Mouse (Mus musculus): ENCODE results near the gene Slc19a2. TPM values are rescaled to one million over a fixed set of nuclear protein-coding genes. Genes with fewer than 3 reads are reported as not detected.

The Slc19a2 gene
- polyA plus RNA-seq, 1 experiment: 8.2 TPM

DNA sequence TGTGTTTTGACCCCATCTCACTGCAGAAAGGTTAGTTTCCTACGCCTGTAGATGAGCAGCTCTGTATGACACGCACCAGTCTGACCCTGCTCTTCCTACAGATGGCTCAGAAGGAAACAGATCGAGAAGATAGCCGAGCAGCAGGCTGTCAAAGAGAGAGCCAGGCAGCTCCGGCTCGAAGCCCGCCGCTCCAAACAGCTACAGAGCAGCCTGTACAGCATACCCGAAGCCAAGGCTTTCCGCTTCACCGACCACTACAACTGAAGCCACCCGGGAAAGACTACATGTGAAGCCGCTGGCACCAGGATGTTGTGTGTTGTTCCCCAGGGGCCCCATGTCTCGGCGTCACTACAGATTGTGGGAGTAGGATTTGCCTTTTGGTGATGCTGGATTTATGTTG, 38.6 kb downstream of the Slc19a2 start:
- WGBS: 88% methylated on average over 15 of the region's 15 CpGs
- H3K27me3 ChIP-seq (ENCODE audit: control insufficient read depth, insufficient read depth, low read length): no peaks in the 10 kb centered on the region
- peaks cover 21% of the 10 kb centered on the region for H3K36me3 ChIP-seq (ENCODE audit: control insufficient read depth, insufficient read depth, low read length)
- H3K4me3 ChIP-seq (ENCODE audit: control insufficient read depth, insufficient read depth, low read length): no peak overlapping the region
- H3K4me1 ChIP-seq (replicated peaks; ENCODE audit: control insufficient read depth, insufficient read depth, low read length): no peaks in the 10 kb centered on the region
- DNase-seq: no peak
- TF ChIP-seq POLR2A (IDR thresholded peaks at IDR 0.05; ENCODE audit: control insufficient read depth, extremely low read depth, insufficient read depth, low read length, poor library complexity) (no peak), CTCF (IDR thresholded peaks at IDR 0.05; ENCODE audit: borderline replicate concordance, control insufficient read depth, extremely low read depth, insufficient read depth, low read length, poor library complexity) (no peak)
- no peak overlapping the region for H3K27ac ChIP-seq (ENCODE audit: control insufficient read depth, insufficient read depth, low read length)

DNA sequence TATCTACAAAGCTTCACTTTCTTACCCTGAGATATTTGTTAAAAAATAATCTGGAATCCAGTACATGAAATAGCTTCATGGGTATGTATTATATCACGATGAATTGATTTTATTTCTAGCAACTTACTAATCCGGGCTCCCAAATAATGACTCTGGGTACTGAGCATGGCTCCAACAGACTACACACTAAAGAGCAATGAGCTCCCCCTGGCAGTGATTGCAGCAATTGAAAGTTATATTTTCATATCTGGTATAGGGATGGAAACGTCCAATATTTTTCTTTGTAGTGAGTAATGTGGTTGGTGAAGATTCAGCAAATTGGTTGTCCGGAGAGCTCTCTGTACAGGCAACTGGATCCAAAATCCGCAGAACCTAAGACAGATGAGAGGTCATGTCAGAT, 43.2 kb downstream of the Slc19a2 start:
- H3K27me3 ChIP-seq (ENCODE audit: control insufficient read depth, insufficient read depth, low read length): no peaks in the 10 kb centered on the region
- peaks cover 44% of the 10 kb centered on the region for H3K36me3 ChIP-seq (ENCODE audit: control insufficient read depth, insufficient read depth, low read length)
- 92% methylated on average over 5 of the region's 5 CpGs for WGBS
- no peak for DNase-seq
- TF ChIP-seq POLR2A (IDR thresholded peaks at IDR 0.05; ENCODE audit: control insufficient read depth, extremely low read depth, insufficient read depth, low read length, poor library complexity): no peak
- TF ChIP-seq CTCF (IDR thresholded peaks at IDR 0.05; ENCODE audit: borderline replicate concordance, control insufficient read depth, extremely low read depth, insufficient read depth, low read length, poor library complexity): no peak
- no peak overlapping the region for H3K27ac ChIP-seq (ENCODE audit: control insufficient read depth, insufficient read depth, low read length)
- no peak overlapping the region for H3K4me3 ChIP-seq (ENCODE audit: control insufficient read depth, insufficient read depth, low read length)
- no peaks in the 10 kb centered on the region for H3K4me1 ChIP-seq (replicated peaks; ENCODE audit: control insufficient read depth, insufficient read depth, low read length)

- H3K27ac ChIP-seq (ENCODE audit: control insufficient read depth, insufficient read depth, low read length): no peak overlapping the region
- DNase-seq: no peak
- no peaks in the 10 kb centered on the region; the same call in 1 of the 2 replicates for H3K4me1 ChIP-seq (replicated peaks; ENCODE audit: control insufficient read depth, insufficient read depth, low read length)
- 96% methylated on average over 6 of the region's 6 CpGs for WGBS
- TF ChIP-seq POLR2A (IDR thresholded peaks at IDR 0.05; ENCODE audit: control insufficient read depth, extremely low read depth, insufficient read depth, low read length, poor library complexity) (no peak), CTCF (IDR thresholded peaks at IDR 0.05; ENCODE audit: borderline replicate concordance, control insufficient read depth, extremely low read depth, insufficient read depth, low read length, poor library complexity) (no peak)
- H3K36me3 ChIP-seq (ENCODE audit: control insufficient read depth, insufficient read depth, low read length): peaks cover 63% of the 10 kb centered on the region
- no peak overlapping the region for H3K4me3 ChIP-seq (ENCODE audit: control insufficient read depth, insufficient read depth, low read length)
- H3K27me3 ChIP-seq (ENCODE audit: control insufficient read depth, insufficient read depth, low read length): no peaks in the 10 kb centered on the region
Measured at GRCm38 (mm10) chr1:164294071-164294470, 45.2 kb downstream of the Slc19a2 start.

DNA sequence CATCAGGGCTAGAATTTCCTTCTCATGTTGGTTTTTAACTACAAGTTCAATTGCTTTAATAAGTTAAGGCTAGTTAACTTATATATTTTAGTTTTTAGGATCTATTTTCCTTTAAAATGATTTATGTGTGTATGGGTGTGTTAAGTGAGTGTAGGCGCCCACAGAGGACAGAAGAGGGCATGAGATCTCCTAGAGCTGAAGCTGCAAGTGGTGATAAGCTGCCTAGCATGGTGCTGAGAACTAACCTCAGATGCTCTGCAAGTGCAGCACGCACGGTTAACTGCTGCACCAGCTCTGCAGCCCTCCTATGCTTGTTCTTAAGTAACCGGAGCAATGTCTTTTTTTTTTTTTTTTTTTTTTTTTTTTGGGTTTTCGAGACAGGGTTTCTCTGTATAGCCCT, 47.6 kb downstream of the Slc19a2 start:
- H3K4me1 ChIP-seq (replicated peaks; ENCODE audit: control insufficient read depth, insufficient read depth, low read length): no peaks in the 10 kb centered on the region; the same call in 1 of the 2 replicates
- no peak overlapping the region for H3K4me3 ChIP-seq (ENCODE audit: control insufficient read depth, insufficient read depth, low read length)
- no peak for DNase-seq
- TF ChIP-seq POLR2A (IDR thresholded peaks at IDR 0.05; ENCODE audit: control insufficient read depth, extremely low read depth, insufficient read depth, low read length, poor library complexity) (no peak), CTCF (IDR thresholded peaks at IDR 0.05; ENCODE audit: borderline replicate concordance, control insufficient read depth, extremely low read depth, insufficient read depth, low read length, poor library complexity) (no peak)
- peaks cover 66% of the 10 kb centered on the region for H3K36me3 ChIP-seq (ENCODE audit: control insufficient read depth, insufficient read depth, low read length)
- no peaks in the 10 kb centered on the region for H3K27me3 ChIP-seq (ENCODE audit: control insufficient read depth, insufficient read depth, low read length)
- no peak overlapping the region for H3K27ac ChIP-seq (ENCODE audit: control insufficient read depth, insufficient read depth, low read length)
- WGBS: 94% methylated on average over 4 of the region's 5 CpGs

GRCm38 (mm10) chr1:164301949-164302348, 53.1 kb downstream of the Slc19a2 start:
- Histone ChIP-seq H3K36me3 (ENCODE audit: control insufficient read depth, insufficient read depth, low read length) (peaks cover 48% of the 10 kb centered on the region), H3K27me3 (ENCODE audit: control insufficient read depth, insufficient read depth, low read length) (no peaks in the 10 kb centered on the region), H3K4me3 (ENCODE audit: control insufficient read depth, insufficient read depth, low read length) (no peak overlapping the region), H3K27ac (ENCODE audit: control insufficient read depth, insufficient read depth, low read length) (no peak overlapping the region), H3K4me1 (replicated peaks; ENCODE audit: control insufficient read depth, insufficient read depth, low read length) (no peaks in the 10 kb centered on the region; the same call in 1 of the 2 replicates)
- no peak for TF ChIP-seq CTCF (IDR thresholded peaks at IDR 0.05; ENCODE audit: borderline replicate concordance, control insufficient read depth, extremely low read depth, insufficient read depth, low read length, poor library complexity)
- no peak for TF ChIP-seq POLR2A (IDR thresholded peaks at IDR 0.05; ENCODE audit: control insufficient read depth, extremely low read depth, insufficient read depth, low read length, poor library complexity)
- WGBS: 40% methylated on average over 4 of the region's 4 CpGs
- no peak for DNase-seq

DNA sequence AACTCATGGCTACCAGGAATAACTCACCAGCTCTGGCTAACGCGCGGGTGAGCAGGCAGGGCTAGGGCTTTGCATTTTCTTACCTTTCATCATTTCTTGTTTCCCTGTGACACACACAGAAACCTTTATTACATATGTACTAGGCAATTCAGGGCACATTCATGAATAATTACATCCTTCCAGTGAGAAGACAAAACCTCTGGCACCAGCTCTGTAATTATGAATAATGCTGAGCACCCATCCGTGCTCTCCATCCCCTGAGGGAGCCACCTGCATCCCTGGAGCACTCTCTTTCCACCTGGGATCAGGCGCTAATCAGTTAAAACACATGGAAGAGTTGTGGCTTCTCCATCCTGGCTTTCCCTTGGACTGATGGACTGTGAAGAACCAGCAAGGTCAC, 55.0 kb downstream of the Slc19a2 start, which contains the start of gene Nme7:
Gene Nme7 (plus strand): TSS at position 301 of the 400 bp plus-strand sequence.
- WGBS: 97% methylated on average over 5 of the region's 5 CpGs
- peaks cover 31% of the 10 kb centered on the region for H3K36me3 ChIP-seq (ENCODE audit: control insufficient read depth, insufficient read depth, low read length)

More for the DNA sequence above, 55.0 kb downstream of the Slc19a2 start, which contains the start of gene Nme7:
- Histone ChIP-seq H3K27ac (ENCODE audit: control insufficient read depth, insufficient read depth, low read length) (no peak within 1 kb of the TSS), H3K4me1 (replicated peaks; ENCODE audit: control insufficient read depth, insufficient read depth, low read length) (no peaks in the 10 kb centered on the region), H3K4me3 (ENCODE audit: control insufficient read depth, insufficient read depth, low read length) (no peak within 1 kb of the TSS), H3K27me3 (ENCODE audit: control insufficient read depth, insufficient read depth, low read length) (no peaks in the 10 kb centered on the region)
- TF ChIP-seq POLR2A (IDR thresholded peaks at IDR 0.05; ENCODE audit: control insufficient read depth, extremely low read depth, insufficient read depth, low read length, poor library complexity): no peak
- TF ChIP-seq CTCF (IDR thresholded peaks at IDR 0.05; ENCODE audit: borderline replicate concordance, control insufficient read depth, extremely low read depth, insufficient read depth, low read length, poor library complexity): no peak
- DNase-seq: no peak

All from thymus, adult 2 months (tissue).